Mouse (Mus musculus) cerebellum, adult 2 months (tissue): ENCODE results near the gene S100a2.

ENCODE experiments used
- CTCF ChIP-seq: fragments of 200-500 bp; IDR thresholded peaks from 2 replicates; pipeline ENCODE4 v1.5.1; 2011; ENCODE audit warnings: low read depth, mild to moderate bottlenecking, control low read depth, low read length, moderate library complexity, borderline replicate concordance; ENCODE audit not compliant: insufficient read depth
- POLR2A ChIP-seq: fragments of 200-500 bp; IDR thresholded peaks from 2 replicates; pipeline ENCODE4 v1.6.1; 2011; ENCODE audit warnings: low read length, control low read depth, borderline replicate concordance; ENCODE audit not compliant: insufficient read depth

DNA sequence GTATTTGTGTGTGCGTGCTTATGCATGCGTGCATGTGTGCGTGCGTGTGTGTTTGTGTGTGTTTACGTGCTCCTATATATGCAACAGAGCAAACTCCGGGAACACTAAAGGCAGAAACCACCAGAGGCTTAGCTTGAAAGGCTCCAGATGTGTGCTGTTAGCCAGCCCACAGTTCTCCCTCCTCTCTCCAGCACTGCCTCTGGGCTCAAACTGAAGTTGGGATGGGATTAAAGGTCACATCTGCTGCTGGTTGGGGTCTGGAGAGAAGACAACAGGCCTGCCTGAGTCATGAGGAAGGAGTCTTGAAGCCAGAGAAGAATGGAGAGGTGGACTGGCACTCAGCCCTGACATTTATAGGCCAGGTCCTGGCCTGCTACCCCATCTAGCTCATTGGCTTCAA lies 16.1 kb downstream of the S100a2 start:
- TF ChIP-seq CTCF (no peak), POLR2A (no peak)
